Mouse (Mus musculus) 416B (cell line): ENCODE results near the gene Ttll8.
A peak's percentile ranks its signal among the peaks of the same experiment; 100 is the strongest.

Source experiments
- DNase-seq: peaks from one replicate; pipeline ENCODE4 v3.0.0; 2011; ENCODE audit warnings: low read depth

Gene Ttll8

GRCm38 (mm10) chr15:88881253-88882044 is 72.8 kb downstream of the Ttll8 start:
- DNase-seq: no peak

GRCm38 (mm10) chr15:88877021-88877400 is 77.2 kb downstream of the Ttll8 start:
- no peak for DNase-seq

- peak; percentile 70 for DNase-seq
These were observed 77.8 kb downstream of the Ttll8 start for GRCm38 (mm10) chr15:88876155-88877020.

GRCm38 (mm10) chr15:88875625-88876081 is 78.6 kb downstream of the Ttll8 start:
- DNase-seq: no peak

GRCm38 (mm10) chr15:88874477-88874876 is 79.7 kb downstream of the Ttll8 start:
- no peak for DNase-seq

GRCm38 (mm10) chr15:88874061-88874460 is 80.2 kb downstream of the Ttll8 start:
- no peak for DNase-seq

- peak; percentile 22 for DNase-seq
These were observed 83.6 kb downstream of the Ttll8 start for GRCm38 (mm10) chr15:88870418-88871185.

- no peak for DNase-seq
These were observed 86.0 kb downstream of the Ttll8 start for GRCm38 (mm10) chr15:88868024-88868742.

GRCm38 (mm10) chr15:88867368-88868023 is 86.7 kb downstream of the Ttll8 start:
- no peak for DNase-seq

GRCm38 (mm10) chr15:88866934-88867356 is 87.3 kb downstream of the Ttll8 start:
- no peak for DNase-seq

GRCm38 (mm10) chr15:88865888-88866695 is 88.1 kb downstream of the Ttll8 start:
- DNase-seq: no peak

- no peak for DNase-seq
These were observed 89.2 kb downstream of the Ttll8 start for GRCm38 (mm10) chr15:88865061-88865460.

GRCm38 (mm10) chr15:88864270-88865030 is 89.8 kb downstream of the Ttll8 start:
- DNase-seq: no peak

GRCm38 (mm10) chr15:88863695-88864231 is 90.5 kb downstream of the Ttll8 start:
- no peak for DNase-seq

GRCm38 (mm10) chr15:88862881-88863694 is 91.1 kb downstream of the Ttll8 start:
- DNase-seq: no peak

GRCm38 (mm10) chr15:88861772-88862622 is 92.2 kb downstream of the Ttll8 start, which contains the start of gene Pim3:
TSS of gene Pim3 (plus strand) at chr15:88862186.
- peak; percentile 97 for DNase-seq

- DNase-seq: no peak
These were observed 93.4 kb downstream of the Ttll8 start for GRCm38 (mm10) chr15:88860781-88861180.
